Mouse (Mus musculus): ENCODE data around the gene Evc.
A peak's percentile ranks its signal among the peaks of the same experiment; 100 is the strongest.

Gene Evc

DNA sequence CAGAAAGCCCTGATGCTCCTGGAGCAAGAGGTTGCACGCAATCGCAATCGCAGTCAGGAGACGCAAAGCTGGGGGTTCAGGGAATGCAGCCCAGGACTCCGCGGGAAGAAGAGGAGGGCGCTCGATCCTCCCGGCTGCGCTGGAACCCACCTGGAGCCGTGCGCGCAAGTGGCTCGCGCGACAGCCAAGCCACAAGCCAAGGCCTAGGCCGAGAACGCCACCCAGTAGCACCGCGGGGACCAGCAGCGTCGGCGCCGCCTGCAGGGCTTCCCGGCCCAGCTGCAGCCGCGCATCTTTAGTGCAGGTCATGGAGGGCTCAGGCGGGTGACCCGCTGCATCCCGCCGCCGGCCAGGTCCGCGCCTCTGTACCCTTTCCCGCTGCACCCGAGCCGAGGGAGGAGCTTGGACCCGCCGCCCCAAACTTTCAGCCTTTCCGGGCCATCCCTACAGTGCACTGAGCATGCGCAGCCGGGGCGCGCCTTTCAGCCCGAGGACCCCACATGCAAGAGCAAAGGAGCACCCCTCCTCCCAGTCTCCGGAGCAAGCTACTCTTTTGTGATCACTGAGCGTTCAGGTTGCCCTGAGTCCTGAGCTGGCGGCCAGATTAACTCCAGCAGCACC, at the start of gene Evc:
Gene Evc, minus strand, starts transcription at position 410 of the 621 bp plus-strand sequence.
- DNase-seq: peak; percentile 98

DNA sequence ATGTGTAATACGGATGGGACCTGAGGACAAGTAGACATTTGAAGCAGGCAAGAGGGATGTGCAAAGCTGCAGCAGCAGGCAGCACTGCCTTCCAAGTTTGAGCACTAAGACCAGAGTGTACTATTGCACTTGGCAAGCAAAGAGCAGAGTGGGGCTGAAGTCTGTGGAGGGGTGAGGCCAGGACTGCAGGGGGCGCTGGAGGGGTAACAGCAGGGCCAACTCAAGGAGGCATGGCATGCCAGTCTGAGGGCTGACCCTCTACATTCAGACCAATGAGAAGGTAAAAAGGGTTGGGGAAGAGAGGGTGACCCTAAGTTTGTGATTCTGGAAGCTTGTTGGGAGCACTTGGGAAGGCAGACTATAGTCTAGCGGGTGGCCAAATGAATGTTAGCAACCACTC, 46.9 kb upstream of the Evc start:
- DNase-seq: peak; percentile 91

DNA sequence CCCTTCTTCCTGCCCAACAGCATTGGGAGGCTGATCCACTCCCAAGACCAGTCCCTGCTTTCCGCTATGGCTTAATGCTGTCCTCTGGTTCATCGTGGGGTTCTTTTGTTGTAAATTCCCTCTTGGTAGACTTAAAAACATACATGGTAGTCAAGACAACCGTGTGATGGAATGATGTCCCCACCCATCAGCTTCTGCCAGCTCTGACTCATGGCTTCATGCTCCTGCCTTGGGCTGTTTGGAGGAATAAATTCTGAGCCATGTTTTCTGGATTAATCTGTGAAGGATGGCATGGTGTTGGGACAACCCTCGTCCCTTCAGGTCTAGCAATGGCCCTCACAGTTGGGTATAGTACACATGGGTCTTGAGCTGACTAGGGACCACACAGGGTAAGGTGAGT, 43.9 kb upstream of the Evc start:
- DNase-seq: peak; percentile 92

DNA sequence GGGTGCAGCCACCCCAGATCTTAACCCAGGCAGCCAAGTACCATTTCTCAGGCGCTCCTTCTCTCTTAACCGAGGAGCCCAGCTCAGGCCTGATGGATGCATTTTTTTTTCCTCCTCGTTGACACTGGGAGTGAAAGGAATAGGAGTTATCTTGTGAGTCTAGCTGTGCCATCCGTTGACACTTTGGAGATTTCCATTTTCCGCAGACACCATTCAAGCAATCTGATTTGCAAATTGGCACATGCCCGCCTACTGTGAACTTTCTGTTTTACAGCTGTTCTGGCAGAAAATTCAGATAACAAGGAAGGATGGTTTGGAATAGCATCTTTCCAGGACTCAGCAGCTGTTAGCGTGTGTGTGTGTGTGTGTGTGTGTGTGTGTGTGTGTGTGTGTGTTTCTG, 40.7 kb upstream of the Evc start:
- DNase-seq: no peak

- DNase-seq: no peak
These were observed 32.1 kb upstream of the Evc start for GRCm38 (mm10) chr5:37368796-37369195.

GRCm38 (mm10) chr5:37365751-37366150, 29.1 kb upstream of the Evc start:
- DNase-seq: no peak

GRCm38 (mm10) chr5:37363284-37363683, 26.6 kb upstream of the Evc start:
- peak; percentile 68 for DNase-seq

GRCm38 (mm10) chr5:37362618-37363017, 25.9 kb upstream of the Evc start:
- DNase-seq: no peak

- DNase-seq: no peak
These were observed 19.3 kb upstream of the Evc start for GRCm38 (mm10) chr5:37356027-37356426.

GRCm38 (mm10) chr5:37354385-37354784, 17.7 kb upstream of the Evc start:
- no peak for DNase-seq

GRCm38 (mm10) chr5:37351791-37352190, 15.1 kb upstream of the Evc start:
- DNase-seq: no peak

GRCm38 (mm10) chr5:37343962-37344361, 7.3 kb upstream of the Evc start:
- DNase-seq: no peak

GRCm38 (mm10) chr5:37338288-37338687, 1.6 kb upstream of the Evc start, which contains the start of gene Evc2:
Evc2 (plus strand) TSS chr5:37338499.
- peak; percentile 98 for DNase-seq

DNA sequence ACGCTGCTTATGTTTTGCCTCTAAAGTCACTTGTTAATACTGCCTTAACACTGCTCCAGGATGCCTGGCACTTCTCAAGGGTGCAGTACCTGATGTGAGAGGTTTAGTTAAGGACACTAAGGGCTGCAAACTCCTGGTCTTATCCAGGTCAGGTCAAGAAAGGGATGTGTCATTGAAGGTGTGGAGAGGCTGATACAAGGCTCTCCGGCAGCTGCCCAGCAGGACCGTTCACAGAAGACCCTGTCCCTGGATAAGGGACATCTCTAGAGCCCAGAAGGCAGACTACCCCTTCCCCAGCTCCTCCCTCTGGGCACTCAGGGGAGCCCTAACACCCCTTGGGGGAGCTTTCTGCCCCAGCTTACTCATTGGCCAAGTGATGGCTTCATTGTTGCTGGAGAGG, 1.0 kb upstream of the Evc start:
- DNase-seq: no peak

DNA sequence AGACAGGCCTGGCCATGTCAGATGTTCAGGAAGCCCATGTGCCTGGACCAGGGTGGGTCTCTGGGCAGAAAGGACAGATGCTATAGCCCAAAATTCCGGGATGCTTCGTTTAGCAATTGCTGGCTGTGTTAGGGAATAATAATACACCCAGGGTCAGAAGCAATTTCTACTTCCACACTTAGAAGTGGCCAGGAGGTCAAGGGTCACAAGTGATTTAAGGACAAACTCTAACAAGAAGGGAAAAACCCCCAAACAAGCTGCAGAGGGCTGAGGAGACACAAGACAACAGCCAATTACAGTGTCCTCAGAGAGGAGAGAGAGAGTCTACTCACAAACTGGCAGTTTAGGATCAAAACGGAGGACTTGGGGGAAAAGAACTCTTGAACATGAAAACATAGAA, 1.6 kb downstream of the Evc start:
- no peak for DNase-seq

DNA sequence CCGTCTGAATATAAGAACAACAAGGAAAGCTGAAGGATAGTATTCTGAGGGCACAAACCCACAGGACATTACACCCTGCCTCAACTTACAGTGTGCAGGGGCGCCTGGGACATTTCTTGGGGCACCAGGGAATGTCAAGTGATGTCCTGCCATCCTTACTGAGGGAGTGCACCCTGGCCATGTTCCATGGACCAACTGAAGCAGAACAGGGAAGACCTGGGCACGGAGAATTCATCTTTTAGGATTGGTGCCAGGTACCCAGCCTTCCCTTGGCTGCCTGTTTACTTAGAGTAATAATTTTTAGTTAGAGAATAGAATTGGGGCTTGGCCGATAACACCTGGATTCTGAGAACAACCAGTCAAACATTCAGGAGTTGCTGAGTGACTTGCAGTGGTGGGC, 4.6 kb downstream of the Evc start:
- DNase-seq: no peak

DNA sequence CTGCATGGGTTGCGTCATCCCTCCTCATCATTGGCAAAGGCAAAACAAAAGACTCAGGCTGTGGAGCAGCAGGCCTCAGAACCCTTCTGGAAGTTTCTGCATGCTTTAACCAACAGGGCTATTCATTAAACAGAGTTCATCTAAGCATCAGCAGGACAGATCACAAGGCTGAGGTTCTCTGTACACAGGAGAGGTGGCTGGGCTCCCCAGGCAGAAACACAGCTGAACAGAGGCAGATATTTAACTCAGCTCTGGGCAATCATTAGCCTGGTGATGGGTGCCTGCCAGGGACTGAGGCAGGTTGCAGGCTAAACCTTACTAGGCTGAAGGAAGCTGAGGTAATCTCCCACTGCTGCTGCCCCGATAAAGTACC, 5.6 kb downstream of the Evc start:
- DNase-seq: no peak

DNA sequence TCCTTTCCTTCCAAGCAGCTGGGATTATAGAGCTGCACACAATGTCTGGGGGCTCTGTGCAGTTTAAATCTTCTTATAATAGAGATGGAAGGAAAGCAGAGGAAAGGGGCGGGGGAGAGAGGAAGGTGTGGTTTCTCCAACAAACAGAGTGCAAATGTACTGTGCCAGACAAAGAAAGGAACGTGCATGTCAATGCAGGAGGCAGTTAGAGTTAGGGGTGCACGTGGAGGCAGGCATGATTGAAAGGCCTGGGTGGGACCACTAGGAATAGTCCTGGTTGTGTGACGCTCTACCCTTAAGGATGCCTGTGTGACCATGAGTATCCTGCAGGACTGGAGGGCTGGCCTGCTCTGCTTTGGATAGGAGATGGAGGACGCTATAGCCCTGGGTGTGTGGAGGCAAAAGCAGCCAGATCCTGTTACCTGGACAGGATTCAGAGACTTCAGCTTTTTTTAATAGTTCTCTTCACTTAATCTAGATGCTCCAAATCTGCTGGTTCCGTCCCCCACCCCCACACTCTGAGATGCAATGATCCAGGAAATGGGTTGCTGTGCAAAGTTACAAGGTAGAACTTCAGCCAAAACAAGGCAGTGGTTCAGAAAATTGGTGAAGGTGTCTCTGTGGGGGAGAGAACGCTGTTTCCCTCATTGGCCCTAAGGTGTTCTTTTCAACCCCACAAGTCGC, 6.1 kb downstream of the Evc start:
- no peak for DNase-seq

- no peak for DNase-seq
These were observed 10.0 kb downstream of the Evc start for GRCm38 (mm10) chr5:37326675-37327074.

GRCm38 (mm10) chr5:37320761-37321160, 15.9 kb downstream of the Evc start:
- no peak for DNase-seq

GRCm38 (mm10) chr5:37320174-37320573, 16.5 kb downstream of the Evc start:
- no peak for DNase-seq

- DNase-seq: no peak
These were observed 18.0 kb downstream of the Evc start for GRCm38 (mm10) chr5:37318715-37319114.

- DNase-seq: no peak
These were observed 23.5 kb downstream of the Evc start for GRCm38 (mm10) chr5:37312980-37313722.

DNA sequence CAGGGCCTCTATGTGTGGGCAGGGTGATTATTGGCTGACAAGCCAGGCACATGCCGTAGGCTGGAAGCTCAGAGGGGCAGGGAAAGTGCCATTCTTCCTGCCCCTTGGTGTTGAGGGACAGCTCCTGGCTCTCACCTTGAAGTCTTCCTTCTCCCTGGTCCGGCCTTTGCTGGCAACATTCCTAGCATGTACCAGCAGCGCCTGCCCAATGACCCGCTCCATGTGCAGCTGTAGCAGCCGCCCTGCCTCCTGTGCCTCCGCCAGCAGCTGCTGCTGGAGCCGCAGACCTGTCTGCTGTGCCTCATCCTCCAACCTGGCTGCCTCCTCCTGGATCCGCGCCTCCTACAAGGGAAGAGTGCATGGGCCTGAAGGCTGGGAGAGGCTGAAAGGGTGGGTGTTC, 26.7 kb downstream of the Evc start:
- no peak for DNase-seq

All from heart, adult 11 months (tissue).